Mouse (Mus musculus): ENCODE data around the gene Tulp4. TPM values are rescaled to one million over a fixed set of nuclear protein-coding genes. Genes with fewer than 3 reads are reported as not detected.

The Tulp4 gene
- polyA plus RNA-seq, 1 experiment from 2014 or later: 97.4 TPM

DNA sequence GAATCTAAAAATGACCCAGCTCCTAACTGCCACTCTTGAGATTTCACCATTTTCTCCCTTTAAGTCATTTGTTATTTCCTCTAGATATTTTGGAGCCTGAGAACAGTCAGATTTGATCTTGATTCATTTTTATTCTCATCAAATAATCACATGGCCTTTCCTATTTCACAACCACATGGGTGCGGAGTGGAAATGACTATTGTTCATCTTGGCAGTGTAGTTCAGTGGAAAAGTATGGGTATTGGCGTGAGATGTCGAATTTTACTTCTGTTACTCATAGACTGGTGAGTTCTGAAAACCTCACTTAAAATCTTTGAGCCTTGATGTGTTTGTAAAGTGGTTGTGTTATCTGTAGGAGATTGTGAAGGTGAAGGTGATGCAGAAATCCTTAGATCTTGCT lies 24.8 kb downstream of the Tulp4 start:
- WGBS: 95% methylated on average over 3 of the region's 3 CpGs
- H3K27me3 ChIP-seq (ENCODE audit: control insufficient read depth, insufficient read depth, low read length): no peaks in the 10 kb centered on the region
- H3K36me3 ChIP-seq (ENCODE audit: control insufficient read depth, insufficient read depth, low read length): no peaks in the 10 kb centered on the region
- H3K9me3 ChIP-seq (ENCODE audit: control insufficient read depth, low read length): no peaks in the 10 kb centered on the region
- no peak for ATAC-seq (ENCODE audit: low FRiP score)
- no peak overlapping the region for H3K27ac ChIP-seq (ENCODE audit: low read depth, low read length)
- no peaks in the 10 kb centered on the region for H3K4me1 ChIP-seq (ENCODE audit: control insufficient read depth, insufficient read depth, low read length)
- DNase-seq (ENCODE audit: low spot score, missing footprints): no peak
- no peak overlapping the region for H3K4me2 ChIP-seq
- H3K9ac ChIP-seq (ENCODE audit: low read length): no peak overlapping the region
- no peak overlapping the region for H3K4me3 ChIP-seq (ENCODE audit: low read depth, low read length)

DNA sequence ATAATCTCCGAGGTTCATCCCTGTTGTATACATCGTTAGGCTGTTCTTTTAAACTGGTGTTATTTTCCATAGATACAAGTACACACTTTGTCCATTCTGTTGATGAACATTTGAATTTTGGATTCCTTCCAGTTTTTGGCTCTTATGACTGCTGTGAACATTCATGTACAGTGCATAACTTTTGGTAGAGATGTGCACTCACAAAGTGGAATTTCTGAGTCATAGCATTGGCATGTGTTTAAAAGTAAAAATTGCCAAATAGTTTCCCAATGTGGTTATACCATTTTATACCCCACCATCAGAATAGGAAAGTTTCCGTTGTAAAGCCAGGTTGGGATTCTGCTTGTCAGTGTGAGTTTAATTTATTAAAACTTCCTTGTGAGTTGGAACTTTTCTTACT lies 34.6 kb downstream of the Tulp4 start:
- no peak for DNase-seq (ENCODE audit: low spot score, missing footprints)
- H3K9me3 ChIP-seq (ENCODE audit: control insufficient read depth, low read length): no peaks in the 10 kb centered on the region
- peaks cover 3% of the 10 kb centered on the region; the same call in 1 of the 2 replicates for H3K36me3 ChIP-seq (ENCODE audit: control insufficient read depth, insufficient read depth, low read length)
- no peaks in the 10 kb centered on the region for H3K27me3 ChIP-seq (ENCODE audit: control insufficient read depth, insufficient read depth, low read length)
- 95% methylated on average over 3 of the region's 3 CpGs for WGBS
- ATAC-seq (ENCODE audit: low FRiP score): no peak
- H3K4me1 ChIP-seq (ENCODE audit: control insufficient read depth, insufficient read depth, low read length): no peaks in the 10 kb centered on the region
- H3K4me3 ChIP-seq (ENCODE audit: low read depth, low read length): no peak overlapping the region
- no peak overlapping the region for H3K9ac ChIP-seq (ENCODE audit: low read length)
- no peak overlapping the region for H3K4me2 ChIP-seq
- no peak overlapping the region for H3K27ac ChIP-seq (ENCODE audit: low read depth, low read length)

DNA sequence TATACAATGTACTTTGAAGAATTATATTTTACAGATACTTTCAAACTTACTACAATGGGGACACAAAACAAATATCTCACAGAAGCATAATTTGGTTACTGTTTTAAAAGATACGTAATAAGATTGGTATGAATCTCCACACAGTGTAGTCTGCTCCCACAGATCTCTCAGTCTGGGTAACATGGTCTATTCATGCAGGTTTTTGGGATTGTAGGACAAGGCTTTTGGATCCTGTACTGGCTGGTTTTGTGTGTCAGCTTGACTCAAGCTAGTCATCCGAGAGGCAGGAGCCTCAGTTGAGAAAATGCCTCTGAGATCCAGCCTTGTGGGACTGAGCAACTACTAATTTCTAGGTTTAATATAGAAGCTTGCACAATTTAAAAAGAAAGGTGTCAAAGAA lies 35.1 kb downstream of the Tulp4 start:
- Histone ChIP-seq H3K27me3 (ENCODE audit: control insufficient read depth, insufficient read depth, low read length) (no peaks in the 10 kb centered on the region), H3K4me3 (ENCODE audit: low read depth, low read length) (no peak overlapping the region), H3K27ac (ENCODE audit: low read depth, low read length) (no peak overlapping the region), H3K9me3 (ENCODE audit: control insufficient read depth, low read length) (no peaks in the 10 kb centered on the region), H3K36me3 (ENCODE audit: control insufficient read depth, insufficient read depth, low read length) (peaks cover 3% of the 10 kb centered on the region; the same call in 1 of the 2 replicates), H3K4me1 (ENCODE audit: control insufficient read depth, insufficient read depth, low read length) (no peaks in the 10 kb centered on the region), H3K4me2 (no peak overlapping the region), H3K9ac (ENCODE audit: low read length) (no peak overlapping the region)
- no peak for ATAC-seq (ENCODE audit: low FRiP score)
- no peak for DNase-seq (ENCODE audit: low spot score, missing footprints)
- 91% methylated on average over 2 of the region's 2 CpGs for WGBS

DNA sequence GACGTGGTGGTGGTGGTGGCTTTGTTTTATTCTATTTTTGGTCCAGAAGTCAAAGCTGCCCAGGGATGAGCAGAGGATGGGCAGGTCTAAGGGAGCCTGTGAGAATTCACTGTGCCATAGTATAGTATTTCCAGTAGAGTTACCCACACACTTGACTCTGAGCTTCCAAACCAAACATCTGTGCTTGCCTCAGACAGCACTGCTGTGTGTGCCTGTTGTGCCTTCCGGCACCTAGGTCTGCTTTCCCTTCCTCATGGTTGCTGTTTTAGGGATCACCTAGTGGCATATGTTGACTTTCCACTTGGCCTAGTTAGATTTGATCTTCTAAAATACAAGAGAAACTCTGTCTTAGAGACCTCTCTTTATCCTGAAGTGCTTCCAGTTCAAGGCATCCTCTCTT lies 39.0 kb downstream of the Tulp4 start:
- Histone ChIP-seq H3K4me2 (no peak overlapping the region), H3K27ac (ENCODE audit: low read depth, low read length) (no peak overlapping the region), H3K4me3 (ENCODE audit: low read depth, low read length) (no peak overlapping the region), H3K9me3 (ENCODE audit: control insufficient read depth, low read length) (no peaks in the 10 kb centered on the region), H3K36me3 (ENCODE audit: control insufficient read depth, insufficient read depth, low read length) (no peaks in the 10 kb centered on the region), H3K4me1 (ENCODE audit: control insufficient read depth, insufficient read depth, low read length) (no peaks in the 10 kb centered on the region), H3K9ac (ENCODE audit: low read length) (no peak overlapping the region), H3K27me3 (ENCODE audit: control insufficient read depth, insufficient read depth, low read length) (no peaks in the 10 kb centered on the region)
- DNase-seq (ENCODE audit: low spot score, missing footprints) (no peak), ATAC-seq (ENCODE audit: low FRiP score) (no peak)
- WGBS: 94% methylated on average over 2 of the region's 2 CpGs

GRCm38 (mm10) chr17:6152941-6153340 lies 46.7 kb downstream of the Tulp4 start:
- no peaks in the 10 kb centered on the region for H3K4me1 ChIP-seq (ENCODE audit: control insufficient read depth, insufficient read depth, low read length)
- H3K9me3 ChIP-seq (ENCODE audit: control insufficient read depth, low read length): no peaks in the 10 kb centered on the region
- no peak overlapping the region for H3K9ac ChIP-seq (ENCODE audit: low read length)
- no peaks in the 10 kb centered on the region for H3K27me3 ChIP-seq (ENCODE audit: control insufficient read depth, insufficient read depth, low read length)
- no peaks in the 10 kb centered on the region for H3K36me3 ChIP-seq (ENCODE audit: control insufficient read depth, insufficient read depth, low read length)
- no peak overlapping the region for H3K4me3 ChIP-seq (ENCODE audit: low read depth, low read length)
- ATAC-seq (ENCODE audit: low FRiP score): no peak
- H3K27ac ChIP-seq (ENCODE audit: low read depth, low read length): no peak overlapping the region
- peak; percentile 72 for DNase-seq (ENCODE audit: low spot score, missing footprints)
- WGBS: 96% methylated on average over 4 of the region's 4 CpGs
- H3K4me2 ChIP-seq: no peak overlapping the region

DNA sequence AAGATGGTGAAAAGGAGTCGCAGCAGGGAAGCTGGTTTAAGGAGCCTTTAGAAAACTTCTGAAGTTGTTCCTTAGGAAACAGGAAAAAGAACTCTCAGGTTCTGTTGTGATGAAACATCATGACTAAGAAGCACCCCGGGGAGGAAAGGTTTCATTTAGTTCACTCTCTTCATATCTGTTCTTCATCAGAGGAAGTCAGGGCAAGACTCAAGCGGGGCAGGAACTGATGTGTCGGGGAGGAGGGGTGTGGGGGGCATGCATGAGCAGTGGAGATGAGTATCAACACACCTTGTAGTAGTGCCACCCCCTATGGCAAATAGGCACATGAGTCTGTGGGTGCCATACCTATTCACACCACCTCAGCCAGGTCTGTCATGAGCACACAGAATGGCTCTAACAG lies 47.3 kb downstream of the Tulp4 start:
- Histone ChIP-seq H3K27me3 (ENCODE audit: control insufficient read depth, insufficient read depth, low read length) (no peaks in the 10 kb centered on the region), H3K4me3 (ENCODE audit: low read depth, low read length) (no peak overlapping the region), H3K9me3 (ENCODE audit: control insufficient read depth, low read length) (no peaks in the 10 kb centered on the region), H3K4me1 (ENCODE audit: control insufficient read depth, insufficient read depth, low read length) (no peaks in the 10 kb centered on the region), H3K36me3 (ENCODE audit: control insufficient read depth, insufficient read depth, low read length) (no peaks in the 10 kb centered on the region), H3K27ac (ENCODE audit: low read depth, low read length) (no peak overlapping the region), H3K9ac (ENCODE audit: low read length) (no peak overlapping the region), H3K4me2 (no peak overlapping the region)
- no peak for DNase-seq (ENCODE audit: low spot score, missing footprints)
- WGBS: 88% methylated on average over 4 of the region's 4 CpGs
- ATAC-seq (ENCODE audit: low FRiP score): no peak

DNA sequence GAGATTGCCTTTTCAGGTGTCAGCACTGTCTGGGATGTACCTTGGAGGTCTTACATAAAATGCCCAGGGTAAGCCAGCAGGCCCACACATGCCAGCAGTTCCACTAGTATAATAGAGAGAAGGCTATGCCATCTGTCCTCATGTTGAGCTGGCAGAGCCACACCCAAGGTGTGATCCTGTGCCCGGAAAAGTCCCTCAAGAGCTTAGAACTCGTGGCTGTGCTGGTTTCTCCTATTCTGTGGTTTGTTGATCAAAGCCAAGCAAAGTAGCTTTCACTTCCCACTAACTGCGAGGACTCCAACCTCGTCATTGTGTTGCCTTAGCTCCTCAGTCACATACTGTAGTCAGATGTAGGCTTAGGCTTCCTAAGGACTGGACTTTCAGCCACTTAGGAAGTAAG lies 48.1 kb downstream of the Tulp4 start:
- ATAC-seq (ENCODE audit: low FRiP score) (no peak), DNase-seq (ENCODE audit: low spot score, missing footprints) (peak; percentile 47)

GRCm38 (mm10) chr17:6160495-6160894 lies 54.3 kb downstream of the Tulp4 start:
- Histone ChIP-seq H3K4me2 (no peak overlapping the region), H3K4me3 (ENCODE audit: low read depth, low read length) (no peak overlapping the region), H3K27ac (ENCODE audit: low read depth, low read length) (no peak overlapping the region), H3K27me3 (ENCODE audit: control insufficient read depth, insufficient read depth, low read length) (no peaks in the 10 kb centered on the region), H3K9ac (ENCODE audit: low read length) (no peak overlapping the region), H3K36me3 (ENCODE audit: control insufficient read depth, insufficient read depth, low read length) (no peaks in the 10 kb centered on the region), H3K9me3 (ENCODE audit: control insufficient read depth, low read length) (no peaks in the 10 kb centered on the region), H3K4me1 (ENCODE audit: control insufficient read depth, insufficient read depth, low read length) (no peaks in the 10 kb centered on the region)
- WGBS: 94% methylated on average over 6 of the region's 6 CpGs
- no peak for ATAC-seq (ENCODE audit: low FRiP score)
- DNase-seq (ENCODE audit: low spot score, missing footprints): no peak

More for the DNA sequence above, 48.1 kb downstream of the Tulp4 start:
- no peak overlapping the region for H3K9ac ChIP-seq (ENCODE audit: low read length)
- no peaks in the 10 kb centered on the region for H3K9me3 ChIP-seq (ENCODE audit: control insufficient read depth, low read length)
- WGBS: 85% methylated on average over 4 of the region's 4 CpGs
- H3K4me1 ChIP-seq (ENCODE audit: control insufficient read depth, insufficient read depth, low read length): no peaks in the 10 kb centered on the region
- no peak overlapping the region for H3K4me2 ChIP-seq
- H3K27ac ChIP-seq (ENCODE audit: low read depth, low read length): no peak overlapping the region
- H3K4me3 ChIP-seq (ENCODE audit: low read depth, low read length): no peak overlapping the region
- no peaks in the 10 kb centered on the region for H3K27me3 ChIP-seq (ENCODE audit: control insufficient read depth, insufficient read depth, low read length)
- H3K36me3 ChIP-seq (ENCODE audit: control insufficient read depth, insufficient read depth, low read length): no peaks in the 10 kb centered on the region

DNA sequence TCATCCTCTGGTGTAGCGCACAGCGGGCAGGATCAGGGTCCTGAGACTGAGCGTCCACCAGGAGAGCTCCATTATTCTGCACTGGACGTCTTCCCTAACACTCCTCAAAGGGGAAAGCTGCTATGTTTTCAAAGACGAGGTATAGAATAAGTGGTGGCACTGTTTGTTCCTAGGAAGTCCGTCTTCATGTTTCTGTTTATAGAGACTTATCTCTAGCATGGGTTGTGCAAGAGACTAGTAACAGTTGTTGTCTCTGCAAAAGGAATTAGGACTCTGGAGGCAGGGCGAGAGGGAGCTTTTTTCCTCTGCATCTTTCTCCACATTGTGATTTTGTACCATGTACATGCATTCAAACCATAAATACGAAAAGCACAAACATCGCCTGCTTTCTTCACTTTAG lies 55.7 kb downstream of the Tulp4 start:
- no peaks in the 10 kb centered on the region for H3K9me3 ChIP-seq (ENCODE audit: control insufficient read depth, low read length)
- H3K27me3 ChIP-seq (ENCODE audit: control insufficient read depth, insufficient read depth, low read length): no peaks in the 10 kb centered on the region
- ATAC-seq (ENCODE audit: low FRiP score) (no peak), DNase-seq (ENCODE audit: low spot score, missing footprints) (no peak)
- WGBS: 82% methylated on average over 9 of the region's 9 CpGs
- no peaks in the 10 kb centered on the region for H3K36me3 ChIP-seq (ENCODE audit: control insufficient read depth, insufficient read depth, low read length)
- H3K27ac ChIP-seq (ENCODE audit: low read depth, low read length): no peak overlapping the region
- no peak overlapping the region for H3K9ac ChIP-seq (ENCODE audit: low read length)
- H3K4me1 ChIP-seq (ENCODE audit: control insufficient read depth, insufficient read depth, low read length): no peaks in the 10 kb centered on the region
- H3K4me2 ChIP-seq: no peak overlapping the region
- no peak overlapping the region for H3K4me3 ChIP-seq (ENCODE audit: low read depth, low read length)

GRCm38 (mm10) chr17:6162761-6163160 lies 56.5 kb downstream of the Tulp4 start:
- Histone ChIP-seq H3K4me1 (ENCODE audit: control insufficient read depth, insufficient read depth, low read length) (no peaks in the 10 kb centered on the region), H3K9ac (ENCODE audit: low read length) (no peak overlapping the region), H3K4me3 (ENCODE audit: low read depth, low read length) (no peak overlapping the region), H3K4me2 (no peak overlapping the region), H3K27me3 (ENCODE audit: control insufficient read depth, insufficient read depth, low read length) (no peaks in the 10 kb centered on the region), H3K27ac (ENCODE audit: low read depth, low read length) (no peak overlapping the region), H3K36me3 (ENCODE audit: control insufficient read depth, insufficient read depth, low read length) (no peaks in the 10 kb centered on the region), H3K9me3 (ENCODE audit: control insufficient read depth, low read length) (no peaks in the 10 kb centered on the region)
- DNase-seq (ENCODE audit: low spot score, missing footprints) (no peak), ATAC-seq (ENCODE audit: low FRiP score) (no peak)
- WGBS: 100% methylated on average over 1 of the region's 1 CpGs

All from midbrain, embryonic 11.5 days (tissue).